Mouse (Mus musculus): ENCODE measurements around the gene Cpa2. TPM values are rescaled to one million over a fixed set of nuclear protein-coding genes. Genes with fewer than 3 reads are reported as not detected.

The Cpa2 gene
- polyA plus RNA-seq, 1 experiment from 2014 or later = 20.0 TPM

- H3K27me3 ChIP-seq (ENCODE audit: insufficient read depth, poor library complexity, severe bottlenecking) = no peaks in the 10 kb centered on the region
- 0 out of 2 replicates have a peak overlapping the region, but pooled peaks have one; percentile 21 for H3K4me3 ChIP-seq
- H3K9me3 ChIP-seq = no peaks in the 10 kb centered on the region
- WGBS = 46% methylated on average over 20 of the region's 20 CpGs
- peak; percentile 81 for DNase-seq (ENCODE audit: low spot score)
- peaks cover 39% of the 10 kb centered on the region for H3K4me1 ChIP-seq (replicated peaks)
- peak overlapping the region; percentile 84 for H3K27ac ChIP-seq
- H3K36me3 ChIP-seq = no peaks in the 10 kb centered on the region
Observed at GRCm38 (mm10) chr6:30572456-30573311, 31.3 kb downstream of the Cpa2 start.

DNA sequence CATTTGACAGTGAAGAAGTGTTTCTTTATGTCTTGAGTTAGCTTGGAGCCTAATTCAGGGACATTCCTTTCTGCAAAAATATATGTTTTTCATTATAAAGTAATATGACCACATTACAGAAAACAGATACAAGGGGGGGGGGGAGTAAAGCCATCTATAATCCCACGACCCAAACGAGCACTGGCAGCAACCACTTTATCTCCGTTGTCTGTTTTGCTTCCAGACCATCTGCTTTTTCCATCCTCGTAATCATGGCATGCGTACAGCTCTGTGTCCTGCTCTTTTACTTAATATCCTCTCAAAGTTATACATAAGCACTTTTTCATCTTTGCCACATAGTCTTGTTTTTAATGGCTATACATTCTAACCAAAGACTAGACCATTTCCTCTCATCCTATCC lies 32.0 kb downstream of the Cpa2 start:
- Histone ChIP-seq H3K36me3 (no peaks in the 10 kb centered on the region), H3K4me3 (no peak overlapping the region), H3K4me1 (replicated peaks) (peaks cover 39% of the 10 kb centered on the region), H3K9me3 (no peaks in the 10 kb centered on the region), H3K27ac (peak overlapping the region; percentile 84), H3K27me3 (ENCODE audit: insufficient read depth, poor library complexity, severe bottlenecking) (no peaks in the 10 kb centered on the region)
- 81% methylated on average over 5 of the region's 5 CpGs for WGBS
- DNase-seq (ENCODE audit: low spot score) = no peak

DNA sequence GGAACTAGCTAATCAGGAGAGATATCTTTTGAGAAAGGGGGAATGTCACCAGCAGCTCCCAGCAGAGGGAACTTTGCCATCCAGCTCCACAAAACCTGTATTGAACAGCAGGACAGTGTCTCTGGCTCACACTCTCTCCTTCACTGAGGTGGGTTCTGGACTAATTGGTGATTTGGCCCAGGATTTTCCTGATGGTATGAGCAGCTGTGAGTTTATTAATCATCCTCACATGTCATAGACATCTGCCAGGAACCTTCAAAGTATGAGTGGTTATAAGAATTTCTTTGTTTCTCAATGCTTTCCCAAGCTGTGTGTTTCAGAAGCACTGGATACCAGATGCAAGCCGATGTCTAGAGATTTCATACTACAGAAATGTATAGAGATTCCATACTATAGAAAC lies 33.6 kb downstream of the Cpa2 start:
- Histone ChIP-seq H3K36me3 (no peaks in the 10 kb centered on the region), H3K4me3 (no peak overlapping the region), H3K27ac (peak overlapping the region; percentile 84), H3K4me1 (replicated peaks) (peaks cover 41% of the 10 kb centered on the region), H3K9me3 (no peaks in the 10 kb centered on the region), H3K27me3 (ENCODE audit: insufficient read depth, poor library complexity, severe bottlenecking) (no peaks in the 10 kb centered on the region)
- WGBS = 92% methylated on average over 1 of the region's 1 CpGs
- no peak for DNase-seq (ENCODE audit: low spot score)

GRCm38 (mm10) chr6:30576477-30577203 lies 35.3 kb downstream of the Cpa2 start:
- H3K9me3 ChIP-seq = no peaks in the 10 kb centered on the region
- peaks cover 58% of the 10 kb centered on the region for H3K4me1 ChIP-seq (replicated peaks)
- no peaks in the 10 kb centered on the region for H3K36me3 ChIP-seq
- H3K27me3 ChIP-seq (ENCODE audit: insufficient read depth, poor library complexity, severe bottlenecking) = no peaks in the 10 kb centered on the region
- no peak overlapping the region for H3K4me3 ChIP-seq
- WGBS = 71% methylated on average over 17 of the region's 17 CpGs
- DNase-seq (ENCODE audit: low spot score) = no peak
- peak overlapping the region; percentile 81 for H3K27ac ChIP-seq

DNA sequence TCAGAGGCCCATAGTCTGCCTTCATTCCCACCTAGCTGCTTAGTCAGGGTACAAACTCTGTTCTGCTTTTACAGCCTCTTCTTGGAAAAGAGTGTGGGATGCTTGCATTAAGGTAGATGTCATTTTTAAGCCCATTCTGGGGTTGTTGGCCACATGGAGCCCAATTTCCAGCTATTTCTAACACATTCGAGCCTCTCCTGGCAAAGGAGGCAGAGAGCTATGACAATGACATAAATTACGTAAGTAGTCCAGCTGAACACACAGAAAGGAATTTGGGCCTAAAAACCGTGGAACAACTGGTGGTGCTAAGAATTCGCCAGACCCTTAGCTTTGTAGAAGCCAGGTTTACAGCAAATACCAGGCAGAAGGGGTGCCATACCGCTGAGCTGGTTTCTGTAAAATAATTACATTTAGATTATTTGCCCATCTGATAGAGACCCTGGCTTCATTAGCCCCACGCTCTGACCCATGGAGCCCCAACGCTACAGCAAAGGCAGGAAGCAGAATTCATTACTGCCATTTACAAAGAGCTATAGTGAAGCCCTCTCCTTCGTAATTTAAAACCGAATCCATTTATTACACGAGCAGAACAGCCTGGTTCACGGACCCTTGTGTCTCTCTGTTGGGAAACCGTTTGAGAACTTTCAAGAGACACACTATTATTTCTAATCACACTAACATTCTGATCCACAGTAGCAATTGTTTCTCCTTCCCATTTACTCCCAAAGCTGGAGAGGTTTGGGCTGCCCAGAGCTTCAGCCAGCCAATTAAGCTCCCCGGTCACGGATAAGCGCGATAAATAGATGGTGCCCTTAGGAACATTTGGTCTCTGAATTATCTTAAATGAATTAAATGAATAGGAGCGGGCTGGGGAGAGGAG lies 38.8 kb downstream of the Cpa2 start:
- H3K4me3 ChIP-seq = no peak overlapping the region
- DNase-seq (ENCODE audit: low spot score) = no peak
- peak overlapping the region; percentile 83 for H3K27ac ChIP-seq
- no peaks in the 10 kb centered on the region for H3K27me3 ChIP-seq (ENCODE audit: insufficient read depth, poor library complexity, severe bottlenecking)
- 61% methylated on average over 17 of the region's 17 CpGs for WGBS
- H3K36me3 ChIP-seq = no peaks in the 10 kb centered on the region
- no peaks in the 10 kb centered on the region for H3K9me3 ChIP-seq
- peaks cover 35% of the 10 kb centered on the region for H3K4me1 ChIP-seq (replicated peaks)

GRCm38 (mm10) chr6:30580841-30581176 lies 39.4 kb downstream of the Cpa2 start:
- no peaks in the 10 kb centered on the region for H3K27me3 ChIP-seq (ENCODE audit: insufficient read depth, poor library complexity, severe bottlenecking)
- DNase-seq (ENCODE audit: low spot score) = peak; percentile 21
- H3K27ac ChIP-seq = peak overlapping the region; percentile 83
- H3K4me3 ChIP-seq = no peak overlapping the region
- H3K36me3 ChIP-seq = no peaks in the 10 kb centered on the region
- H3K4me1 ChIP-seq (replicated peaks) = peaks cover 33% of the 10 kb centered on the region
- no peaks in the 10 kb centered on the region for H3K9me3 ChIP-seq
- whole genome bisulfite sequencing = 61% methylated on average over 8 of the region's 8 CpGs

GRCm38 (mm10) chr6:30586886-30587442 lies 45.6 kb downstream of the Cpa2 start:
- DNase-seq (ENCODE audit: low spot score) = no peak
- Histone ChIP-seq H3K4me3 (no peak overlapping the region), H3K27me3 (ENCODE audit: insufficient read depth, poor library complexity, severe bottlenecking) (no peaks in the 10 kb centered on the region), H3K36me3 (no peaks in the 10 kb centered on the region), H3K4me1 (replicated peaks) (peaks cover 14% of the 10 kb centered on the region), H3K9me3 (no peaks in the 10 kb centered on the region), H3K27ac (no peak overlapping the region)
- 85% methylated on average over 7 of the region's 7 CpGs for WGBS

- Histone ChIP-seq H3K9me3 (no peaks in the 10 kb centered on the region), H3K27me3 (ENCODE audit: insufficient read depth, poor library complexity, severe bottlenecking) (no peaks in the 10 kb centered on the region), H3K36me3 (no peaks in the 10 kb centered on the region), H3K4me1 (replicated peaks) (peaks cover 24% of the 10 kb centered on the region), H3K27ac (peak overlapping the region; percentile 57; the same call in 1 of the 2 replicates), H3K4me3 (no peak overlapping the region)
- DNase-seq (ENCODE audit: low spot score) = no peak
- WGBS = 42% methylated on average over 2 of the region's 2 CpGs
Observed at GRCm38 (mm10) chr6:30589819-30590218, 48.4 kb downstream of the Cpa2 start.

DNA sequence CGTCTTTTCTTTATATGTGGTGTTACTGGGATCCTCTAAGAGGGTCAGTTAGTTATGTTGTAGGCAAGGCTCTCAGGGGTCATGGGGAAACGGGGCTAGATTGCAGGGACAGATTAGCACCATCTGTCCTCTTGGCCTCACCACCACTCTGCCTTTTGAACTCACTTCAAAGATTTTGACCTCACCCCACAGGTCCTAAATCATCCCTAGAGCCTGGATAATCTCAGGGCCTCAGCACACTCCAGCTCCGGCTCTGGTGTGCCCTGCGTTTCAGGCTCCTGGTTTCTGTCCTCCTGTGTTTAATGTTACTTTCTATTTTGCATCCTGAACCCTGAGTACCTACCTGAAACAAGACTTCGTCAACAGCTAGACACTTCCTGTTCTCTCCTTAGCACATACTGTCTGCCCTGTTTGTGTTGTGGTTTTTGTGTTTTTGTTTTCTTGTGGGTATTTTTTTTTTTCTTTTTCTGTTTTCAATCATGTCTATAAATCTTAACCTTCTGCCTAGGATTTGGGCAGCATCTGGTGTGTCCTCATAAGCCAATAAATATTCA lies 50.5 kb downstream of the Cpa2 start:
- Histone ChIP-seq H3K4me3 (no peak overlapping the region), H3K4me1 (replicated peaks) (peaks cover 33% of the 10 kb centered on the region), H3K36me3 (no peaks in the 10 kb centered on the region), H3K27ac (no peak overlapping the region), H3K27me3 (ENCODE audit: insufficient read depth, poor library complexity, severe bottlenecking) (no peaks in the 10 kb centered on the region), H3K9me3 (no peaks in the 10 kb centered on the region)
- WGBS = 69% methylated on average over 5 of the region's 5 CpGs
- DNase-seq (ENCODE audit: low spot score) = no peak

GRCm38 (mm10) chr6:30592417-30592974 lies 51.1 kb downstream of the Cpa2 start:
- 81% methylated on average over 10 of the region's 10 CpGs for WGBS
- DNase-seq (ENCODE audit: low spot score) = no peak
- Histone ChIP-seq H3K4me1 (replicated peaks) (peaks cover 35% of the 10 kb centered on the region), H3K4me3 (no peak overlapping the region), H3K27me3 (ENCODE audit: insufficient read depth, poor library complexity, severe bottlenecking) (no peaks in the 10 kb centered on the region), H3K36me3 (no peaks in the 10 kb centered on the region), H3K9me3 (no peaks in the 10 kb centered on the region), H3K27ac (peak overlapping the region; percentile 60; the same call in 1 of the 2 replicates)

- WGBS = 85% methylated on average over 7 of the region's 7 CpGs
Observed at GRCm38 (mm10) chr6:30594364-30594763, 53.0 kb downstream of the Cpa2 start.

More at GRCm38 (mm10) chr6:30594364-30594763, 53.0 kb downstream of the Cpa2 start:
- no peak for DNase-seq (ENCODE audit: low spot score)
- Histone ChIP-seq H3K27me3 (ENCODE audit: insufficient read depth, poor library complexity, severe bottlenecking) (no peaks in the 10 kb centered on the region), H3K27ac (0 out of 2 replicates have a peak overlapping the region, but pooled peaks have one; percentile 16), H3K36me3 (no peaks in the 10 kb centered on the region), H3K4me1 (replicated peaks) (peaks cover 45% of the 10 kb centered on the region), H3K4me3 (no peak overlapping the region), H3K9me3 (no peaks in the 10 kb centered on the region)

All from hindbrain, embryonic 10.5 days (tissue).